Mouse (Mus musculus): ENCODE data around the gene Arhgap25. TPM values are rescaled to one million over a fixed set of nuclear protein-coding genes. Genes with fewer than 3 reads are reported as not detected.

The Arhgap25 gene
- polyA plus RNA-seq, 1 experiment, result 1.9 TPM

DNA sequence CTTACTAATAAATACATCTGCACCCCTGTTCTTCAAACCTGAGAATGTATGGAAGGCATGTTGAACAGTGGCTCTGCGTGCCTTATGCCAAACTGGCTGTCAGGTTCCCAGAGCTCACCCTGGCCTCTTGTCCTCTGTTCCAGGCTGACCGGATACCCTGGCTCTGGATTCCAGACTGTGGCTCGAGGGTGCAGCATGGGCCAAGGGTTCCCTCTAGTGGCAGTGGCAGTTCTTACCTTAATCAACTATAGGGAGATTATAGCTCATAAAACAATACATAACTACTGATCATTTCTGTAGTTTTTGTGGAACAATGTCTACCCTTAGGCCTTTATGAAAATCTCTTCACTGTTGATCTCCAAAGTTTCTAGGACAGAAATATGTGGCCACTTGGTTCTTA is 82.0 kb downstream of the Arhgap25 start:
- H3K27me3 ChIP-seq (ENCODE audit: control insufficient read depth, insufficient read depth, low read length), result 0 out of 2 replicates have a peak, but pooled peaks cover 6% of the 10 kb centered on the region
- no peak overlapping the region for H3K27ac ChIP-seq (ENCODE audit: insufficient read depth, low read depth, low read length)
- no peaks in the 10 kb centered on the region for H3K4me1 ChIP-seq (ENCODE audit: control insufficient read depth, insufficient read depth, insufficient read length, low read length)
- TF ChIP-seq CTCF (IDR thresholded peaks at IDR 0.05; ENCODE audit: extremely low read depth, insufficient read length, insufficient replicate concordance, low read depth, low read length) (peak; percentile 65; the same call in 1 of the 2 replicates), POLR2A (IDR thresholded peaks at IDR 0.05; ENCODE audit: low read depth, low read length) (no peak)
- H3K36me3 ChIP-seq (ENCODE audit: control insufficient read depth, insufficient read depth, low read length), result no peaks in the 10 kb centered on the region
- no peak overlapping the region for H3K4me3 ChIP-seq (ENCODE audit: low read depth, low read length)
- WGBS, result 40% methylated on average over 3 of the region's 3 CpGs

DNA sequence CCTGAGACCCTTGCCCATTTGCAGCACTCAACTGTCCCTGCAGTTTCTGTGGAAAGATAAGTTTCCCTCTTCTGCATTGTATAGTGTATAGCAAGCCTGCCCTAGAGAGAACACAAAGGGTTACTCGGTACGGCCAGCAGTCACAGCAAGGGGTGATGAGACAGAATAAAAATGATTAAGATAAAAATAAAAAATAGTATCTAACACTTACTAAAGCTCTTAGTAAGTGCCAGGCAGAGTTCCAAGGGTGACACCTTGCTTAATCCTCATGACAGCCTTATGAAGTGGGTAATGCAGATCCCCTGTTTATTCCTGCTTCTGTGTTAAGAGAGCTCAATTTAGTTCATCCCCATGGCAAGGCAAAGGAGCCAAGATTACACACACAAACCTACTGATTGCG is 83.5 kb downstream of the Arhgap25 start:
- TF ChIP-seq POLR2A (IDR thresholded peaks at IDR 0.05; ENCODE audit: low read depth, low read length) (no peak), CTCF (IDR thresholded peaks at IDR 0.05; ENCODE audit: extremely low read depth, insufficient read length, insufficient replicate concordance, low read depth, low read length) (no peak)

DNA sequence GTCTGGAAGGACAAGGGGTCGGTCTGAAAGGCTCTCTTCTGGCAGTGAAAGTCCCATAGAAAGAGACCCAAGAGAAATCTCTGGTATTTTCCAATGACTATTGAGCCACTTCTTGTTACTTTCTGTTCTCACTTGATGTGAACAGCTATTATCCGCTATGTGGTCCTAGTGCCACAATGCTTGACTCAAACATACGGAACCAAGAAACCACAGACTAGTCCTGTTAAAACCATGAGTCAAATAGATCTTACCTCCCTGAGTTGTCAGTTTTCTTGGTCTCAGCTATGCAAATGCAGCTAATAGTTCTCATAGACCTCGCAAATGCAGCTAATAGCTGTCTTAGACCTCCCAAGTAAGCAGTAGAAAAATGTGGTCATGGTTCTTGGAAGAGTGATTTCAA is 85.8 kb downstream of the Arhgap25 start:
- Histone ChIP-seq H3K36me3 (ENCODE audit: control insufficient read depth, insufficient read depth, low read length) (no peaks in the 10 kb centered on the region), H3K4me3 (ENCODE audit: low read depth, low read length) (no peak overlapping the region), H3K27ac (ENCODE audit: insufficient read depth, low read depth, low read length) (no peak overlapping the region), H3K27me3 (ENCODE audit: control insufficient read depth, insufficient read depth, low read length) (0 out of 2 replicates have a peak, but pooled peaks cover 6% of the 10 kb centered on the region), H3K4me1 (ENCODE audit: control insufficient read depth, insufficient read depth, insufficient read length, low read length) (no peaks in the 10 kb centered on the region)
- 79% methylated on average over 4 of the region's 4 CpGs for WGBS
- no peak for TF ChIP-seq CTCF (IDR thresholded peaks at IDR 0.05; ENCODE audit: extremely low read depth, insufficient read length, insufficient replicate concordance, low read depth, low read length)
- TF ChIP-seq POLR2A (IDR thresholded peaks at IDR 0.05; ENCODE audit: low read depth, low read length), result no peak

More for the DNA sequence above, 83.5 kb downstream of the Arhgap25 start:
- Histone ChIP-seq H3K27me3 (ENCODE audit: control insufficient read depth, insufficient read depth, low read length) (0 out of 2 replicates have a peak, but pooled peaks cover 6% of the 10 kb centered on the region), H3K27ac (ENCODE audit: insufficient read depth, low read depth, low read length) (no peak overlapping the region), H3K4me1 (ENCODE audit: control insufficient read depth, insufficient read depth, insufficient read length, low read length) (no peaks in the 10 kb centered on the region), H3K36me3 (ENCODE audit: control insufficient read depth, insufficient read depth, low read length) (no peaks in the 10 kb centered on the region), H3K4me3 (ENCODE audit: low read depth, low read length) (no peak overlapping the region)
- 78% methylated on average over 3 of the region's 3 CpGs for WGBS

DNA sequence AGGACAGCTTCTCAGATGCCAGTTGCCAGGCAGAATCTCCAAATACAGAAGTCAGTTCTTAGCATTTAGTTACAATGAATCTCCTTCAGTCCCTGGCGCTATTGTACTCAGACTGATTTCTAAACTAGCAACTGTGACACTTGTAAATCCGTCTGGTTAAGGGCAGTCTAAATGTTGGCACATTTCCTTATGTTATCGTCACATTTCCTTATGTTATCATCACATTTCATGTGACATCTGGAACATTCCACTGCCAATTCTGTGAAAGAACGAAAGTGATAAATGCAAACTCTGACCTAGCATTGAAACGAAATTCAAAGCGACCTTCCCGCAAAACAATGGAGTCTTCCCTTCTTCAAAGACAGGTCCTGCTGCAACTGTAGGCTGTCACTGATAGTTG is 87.8 kb downstream of the Arhgap25 start:
- Histone ChIP-seq H3K27me3 (ENCODE audit: control insufficient read depth, insufficient read depth, low read length) (0 out of 2 replicates have a peak, but pooled peaks cover 6% of the 10 kb centered on the region), H3K36me3 (ENCODE audit: control insufficient read depth, insufficient read depth, low read length) (no peaks in the 10 kb centered on the region), H3K27ac (ENCODE audit: insufficient read depth, low read depth, low read length) (no peak overlapping the region), H3K4me3 (ENCODE audit: low read depth, low read length) (no peak overlapping the region), H3K4me1 (ENCODE audit: control insufficient read depth, insufficient read depth, insufficient read length, low read length) (no peaks in the 10 kb centered on the region)
- no peak for TF ChIP-seq CTCF (IDR thresholded peaks at IDR 0.05; ENCODE audit: extremely low read depth, insufficient read length, insufficient replicate concordance, low read depth, low read length)
- TF ChIP-seq POLR2A (IDR thresholded peaks at IDR 0.05; ENCODE audit: low read depth, low read length), result no peak
- WGBS, result 44% methylated on average over 7 of the region's 7 CpGs

DNA sequence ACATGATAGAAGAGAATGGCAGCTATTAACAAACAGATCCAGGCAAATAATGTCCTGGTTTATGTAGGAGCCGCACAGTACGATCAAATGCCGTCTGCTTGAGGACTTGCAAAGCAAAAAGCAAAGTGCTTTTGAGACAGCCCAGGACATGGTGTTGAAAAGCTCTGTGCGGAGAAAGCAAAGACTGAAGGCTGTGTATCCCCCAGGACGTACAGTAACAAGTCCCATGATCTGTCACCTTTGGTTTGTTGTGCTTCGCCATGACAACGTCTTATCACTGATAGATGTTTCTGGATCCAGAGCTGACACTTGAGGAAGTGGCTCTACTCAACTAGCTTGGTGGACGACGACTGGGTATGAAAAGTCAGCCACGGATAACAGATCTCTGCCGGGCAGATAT is 89.8 kb downstream of the Arhgap25 start:
- no peak for TF ChIP-seq CTCF (IDR thresholded peaks at IDR 0.05; ENCODE audit: extremely low read depth, insufficient read length, insufficient replicate concordance, low read depth, low read length)
- TF ChIP-seq POLR2A (IDR thresholded peaks at IDR 0.05; ENCODE audit: low read depth, low read length), result no peak
- Histone ChIP-seq H3K27ac (ENCODE audit: insufficient read depth, low read depth, low read length) (no peak overlapping the region), H3K4me3 (ENCODE audit: low read depth, low read length) (no peak overlapping the region), H3K27me3 (ENCODE audit: control insufficient read depth, insufficient read depth, low read length) (no peaks in the 10 kb centered on the region), H3K4me1 (ENCODE audit: control insufficient read depth, insufficient read depth, insufficient read length, low read length) (no peaks in the 10 kb centered on the region), H3K36me3 (ENCODE audit: control insufficient read depth, insufficient read depth, low read length) (no peaks in the 10 kb centered on the region)
- WGBS, result 68% methylated on average over 11 of the region's 11 CpGs

DNA sequence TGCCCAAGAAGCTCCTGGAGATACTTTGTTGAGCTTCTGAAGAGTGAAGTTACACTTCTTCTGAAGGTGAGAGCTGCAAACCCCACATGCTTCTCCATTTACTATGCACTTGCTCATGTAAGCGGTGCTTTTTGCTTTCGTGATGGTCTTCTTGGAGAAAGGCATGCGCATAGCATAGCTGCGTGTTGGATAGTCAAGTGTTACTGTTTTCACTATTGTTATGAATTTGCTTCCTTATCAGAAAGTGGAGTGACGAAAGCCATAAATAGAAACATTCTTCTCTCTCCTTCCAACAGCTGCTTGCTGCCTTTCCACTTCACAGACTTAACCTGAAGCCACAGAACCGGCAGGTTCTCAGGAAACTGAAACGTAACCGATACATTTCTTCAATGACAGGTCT is 96.3 kb downstream of the Arhgap25 start:
- no peaks in the 10 kb centered on the region for H3K36me3 ChIP-seq (ENCODE audit: control insufficient read depth, insufficient read depth, low read length)
- 55% methylated on average over 8 of the region's 8 CpGs for WGBS
- H3K4me1 ChIP-seq (ENCODE audit: control insufficient read depth, insufficient read depth, insufficient read length, low read length), result no peaks in the 10 kb centered on the region
- H3K27me3 ChIP-seq (ENCODE audit: control insufficient read depth, insufficient read depth, low read length), result no peaks in the 10 kb centered on the region
- no peak overlapping the region for H3K27ac ChIP-seq (ENCODE audit: insufficient read depth, low read depth, low read length)
- H3K4me3 ChIP-seq (ENCODE audit: low read depth, low read length), result no peak overlapping the region
- TF ChIP-seq POLR2A (IDR thresholded peaks at IDR 0.05; ENCODE audit: low read depth, low read length), result no peak

DNA sequence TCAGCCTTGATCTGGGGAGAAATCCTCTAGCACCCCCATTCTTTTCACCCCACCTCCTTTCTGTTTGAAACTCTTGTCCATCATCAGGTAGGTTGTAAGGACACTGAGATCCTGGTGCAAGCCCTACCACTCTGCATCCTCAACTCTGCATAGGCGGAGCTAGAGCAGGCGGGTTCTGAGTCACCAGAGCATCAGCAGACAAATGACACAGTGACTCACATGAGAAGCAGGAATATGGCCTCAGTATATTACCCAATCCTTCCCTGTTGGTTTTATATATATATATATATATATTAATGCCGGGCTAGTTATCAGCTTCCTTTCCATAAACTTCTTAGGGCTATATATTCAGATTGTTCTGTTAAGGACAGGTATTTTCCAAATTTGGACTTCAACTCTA is 97.3 kb downstream of the Arhgap25 start:
- H3K27me3 ChIP-seq (ENCODE audit: control insufficient read depth, insufficient read depth, low read length), result no peaks in the 10 kb centered on the region
- H3K36me3 ChIP-seq (ENCODE audit: control insufficient read depth, insufficient read depth, low read length), result no peaks in the 10 kb centered on the region
- no peak for TF ChIP-seq CTCF (IDR thresholded peaks at IDR 0.05; ENCODE audit: extremely low read depth, insufficient read length, insufficient replicate concordance, low read depth, low read length)
- no peak for TF ChIP-seq POLR2A (IDR thresholded peaks at IDR 0.05; ENCODE audit: low read depth, low read length)
- H3K27ac ChIP-seq (ENCODE audit: insufficient read depth, low read depth, low read length), result no peak overlapping the region
- H3K4me1 ChIP-seq (ENCODE audit: control insufficient read depth, insufficient read depth, insufficient read length, low read length), result no peaks in the 10 kb centered on the region
- no peak overlapping the region for H3K4me3 ChIP-seq (ENCODE audit: low read depth, low read length)
- WGBS, result 75% methylated on average over 3 of the region's 3 CpGs
